Mouse (Mus musculus) lung, embryonic 14.5 days (tissue): ENCODE measurements around the gene Trmt1. TPM values are rescaled to one million over a fixed set of nuclear protein-coding genes. Genes with fewer than 3 reads are reported as not detected.

Source experiments
- ATAC-seq: fragments of 200-750 bp; cut with Nextera tagmentation; 2 replicates; pipeline ENCODE4 v1.8.0; 2017; ENCODE audit warnings: mild to moderate bottlenecking, moderate TSS enrichment, moderate library complexity; ENCODE audit not compliant: insufficient read depth
- DNase-seq: peaks from one replicate; pipeline ENCODE4 v3.0.0-alpha.2; 2015
- H3K27ac ChIP-seq: fragments of 300-500 bp; sonication (generic); 2 replicates; pipeline ENCODE4 v1.5.1; 2014; ENCODE audit warnings: low read depth, mild to moderate bottlenecking, moderate library complexity
- H3K27me3 ChIP-seq: fragments of 300-500 bp; sonication (generic); 2 replicates; pipeline ENCODE4 v1.6.1; 2014; ENCODE audit warnings: low read length, control low read depth; ENCODE audit not compliant: insufficient read depth
- H3K36me3 ChIP-seq: fragments of 300-500 bp; sonication (generic); 2 replicates; pipeline ENCODE4 v1.6.1; 2014; ENCODE audit warnings: control low read depth; ENCODE audit not compliant: insufficient read depth
- H3K4me1 ChIP-seq: fragments of 300-500 bp; sonication (generic); 2 replicates; pipeline ENCODE4 v1.6.1; 2014; ENCODE audit warnings: antibody characterized with exemption, control low read depth; ENCODE audit not compliant: insufficient read depth
- H3K4me2 ChIP-seq: fragments of 300-500 bp; sonication (generic); 2 replicates; pipeline ENCODE4 v1.6.1; 2014; ENCODE audit warnings: mild to moderate bottlenecking
- H3K4me3 ChIP-seq: fragments of 300-500 bp; sonication (generic); 2 replicates; pipeline ENCODE4 v1.5.1; 2014; ENCODE audit warnings: low read depth, low read length
- H3K9ac ChIP-seq: fragments of 300-500 bp; sonication (generic); 2 replicates; pipeline ENCODE4 v1.6.1; 2014
- H3K9me3 ChIP-seq: fragments of 300-500 bp; sonication (generic); 2 replicates; pipeline ENCODE4 v1.6.1; 2016; ENCODE audit warnings: low read depth, low read length, control low read depth
- CTCF ChIP-seq: IDR thresholded peaks from 2 replicates; pipeline ENCODE4 v1.5.1; 2016; ENCODE audit warnings: antibody characterized with exemption, low read depth
- whole genome bisulfite sequencing: fragments of 180-500 bp; shearing (Covaris S2); extraction: QIAGEN DNeasy Blood & Tissue Kit; methylation state at CpG from one replicate; pipeline ENCODE4 v1.1.7; 2014; 5-methylcytosine and 5-hydroxymethylcytosine counted together
- polyA plus RNA-seq: library from polyadenylated mRNA; unstranded; fragments of >200 nt; fragmentation: Nextera tagmentation; extraction: Ambion mirVana; gene quantifications from 2 replicates; pipeline ENCODE4 v1.2.1, GENCODE M21; 2014

Trmt1 gene
- polyA plus RNA-seq, 1 experiment from 2014 or later, result 68.6 TPM

DNA sequence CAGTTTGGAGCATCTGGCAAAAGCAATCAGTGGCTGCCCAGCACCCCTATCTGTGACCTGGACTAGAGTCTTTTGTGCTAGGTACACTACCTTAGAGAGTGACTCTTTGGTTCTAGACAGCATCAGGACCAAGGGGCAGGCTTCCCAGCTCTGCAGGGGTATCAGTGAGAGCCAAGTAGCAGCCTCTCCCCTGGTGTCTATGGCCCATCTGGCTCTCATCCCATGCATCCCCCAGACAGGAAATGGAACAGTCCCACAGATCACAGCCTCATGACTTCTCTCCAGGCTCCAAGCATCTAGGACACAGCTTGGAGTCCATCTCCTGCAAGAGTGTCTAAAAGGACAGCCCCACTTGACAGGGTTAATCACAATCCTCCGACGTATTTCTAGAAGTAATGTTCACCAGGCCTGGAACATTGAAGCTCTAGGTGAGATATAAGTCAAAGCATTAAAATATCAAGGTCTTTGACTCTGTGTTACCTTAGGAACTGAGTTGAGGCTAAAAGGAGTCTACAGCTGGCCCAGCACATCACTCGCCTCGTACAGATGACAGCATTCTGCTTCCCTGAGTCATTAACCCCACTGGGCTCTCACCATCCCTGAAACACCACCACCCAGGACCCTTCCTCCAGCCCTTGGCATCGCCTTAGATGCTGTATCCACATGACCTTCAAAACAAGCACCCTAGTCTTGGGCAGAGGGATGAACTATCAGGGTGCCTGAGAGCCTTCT, 33.0 kb downstream of the Trmt1 start:
- TF ChIP-seq CTCF, result no peak
- Histone ChIP-seq H3K9ac (no peak overlapping the region), H3K27me3 (0 out of 2 replicates have a peak, but pooled peaks cover 6% of the 10 kb centered on the region), H3K4me3 (no peak overlapping the region), H3K4me1 (peaks cover 28% of the 10 kb centered on the region), H3K27ac (no peak overlapping the region), H3K36me3 (peaks cover 78% of the 10 kb centered on the region), H3K9me3 (no peaks in the 10 kb centered on the region), H3K4me2 (no peak overlapping the region)
- WGBS, result 67% methylated on average over 5 of the region's 5 CpGs
- ATAC-seq (no peak), DNase-seq (peak; percentile 37)

DNA sequence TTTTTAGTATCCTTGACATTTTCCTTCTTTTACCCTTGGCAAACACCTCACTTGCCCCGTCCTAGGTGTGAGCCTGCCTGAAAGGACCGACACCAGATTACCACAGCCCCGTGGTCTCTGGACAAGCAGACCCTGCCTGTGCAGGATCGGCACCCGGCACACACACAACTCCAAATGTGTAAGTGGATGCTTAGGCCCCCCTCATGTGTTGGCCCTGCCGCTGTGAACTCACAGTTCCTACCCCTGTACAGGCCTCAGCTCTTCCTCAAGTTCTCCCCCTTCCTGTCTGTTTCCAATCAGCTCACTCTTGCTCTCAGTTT, 36.4 kb downstream of the Trmt1 start:
- WGBS, result 44% methylated on average over 6 of the region's 6 CpGs
- peak overlapping the region; percentile 97 for H3K27ac ChIP-seq
- peak overlapping the region; percentile 17; the same call in 1 of the 2 replicates for H3K4me3 ChIP-seq
- ATAC-seq (no peak), DNase-seq (no peak)
- peaks cover 37% of the 10 kb centered on the region for H3K4me1 ChIP-seq
- H3K36me3 ChIP-seq, result peaks cover 89% of the 10 kb centered on the region
- no peak for TF ChIP-seq CTCF
- H3K9me3 ChIP-seq, result no peaks in the 10 kb centered on the region
- H3K9ac ChIP-seq, result peak overlapping the region; percentile 49
- no peaks in the 10 kb centered on the region for H3K27me3 ChIP-seq
- peak overlapping the region; percentile 56 for H3K4me2 ChIP-seq

DNA sequence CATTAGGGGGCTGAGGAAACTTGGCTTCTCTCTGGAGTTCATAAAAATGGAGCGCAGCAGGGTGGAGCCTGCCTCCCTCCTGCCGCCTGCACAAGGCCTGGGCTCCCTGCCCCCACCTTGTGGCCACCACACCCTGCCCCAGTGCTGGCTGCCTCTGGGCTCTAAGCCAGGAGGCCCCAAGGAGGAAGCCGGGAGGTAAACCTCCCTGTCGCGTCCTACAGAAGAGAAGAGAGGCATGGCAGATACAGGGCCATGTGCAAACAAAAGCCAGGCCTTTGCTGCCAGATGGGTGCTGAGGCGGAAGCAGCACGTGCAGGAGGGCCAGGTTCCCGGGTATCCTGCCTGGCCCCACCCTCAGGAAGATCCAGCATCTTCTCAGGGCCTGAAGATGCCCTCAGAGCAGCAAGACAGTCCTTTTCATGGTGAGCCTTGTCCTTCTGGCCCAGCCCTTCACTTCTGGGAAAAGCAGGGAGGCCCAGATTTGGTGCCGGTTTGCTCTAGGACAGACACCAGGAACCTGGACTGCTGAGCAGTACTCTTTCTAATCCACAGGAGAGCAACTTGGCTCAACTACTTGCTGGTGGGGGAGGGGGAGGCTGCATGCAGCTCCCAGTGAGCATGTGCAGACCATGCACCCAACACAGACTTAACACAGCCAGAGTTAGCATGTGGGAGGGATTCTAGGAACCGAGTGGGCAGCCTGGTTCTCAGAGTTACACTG, 36.9 kb downstream of the Trmt1 start, which contains the start of gene G430095P16Rik:
Gene G430095P16Rik, plus strand, starts transcription at position 158 of the 721 bp plus-strand sequence.
- Histone ChIP-seq H3K9me3 (no peaks in the 10 kb centered on the region), H3K27ac (peak within 1 kb of the TSS; percentile 97), H3K27me3 (no peaks in the 10 kb centered on the region), H3K9ac (peak within 1 kb of the TSS; percentile 49), H3K36me3 (peaks cover 87% of the 10 kb centered on the region), H3K4me2 (peak within 1 kb of the TSS; percentile 56), H3K4me3 (peak within 1 kb of the TSS; percentile 17), H3K4me1 (peaks cover 37% of the 10 kb centered on the region)
- peak; percentile 93 for DNase-seq
- TF ChIP-seq CTCF, result peak; percentile 67
- peak; percentile 87 for ATAC-seq
- WGBS, result 4% methylated on average over 10 of the region's 10 CpGs

DNA sequence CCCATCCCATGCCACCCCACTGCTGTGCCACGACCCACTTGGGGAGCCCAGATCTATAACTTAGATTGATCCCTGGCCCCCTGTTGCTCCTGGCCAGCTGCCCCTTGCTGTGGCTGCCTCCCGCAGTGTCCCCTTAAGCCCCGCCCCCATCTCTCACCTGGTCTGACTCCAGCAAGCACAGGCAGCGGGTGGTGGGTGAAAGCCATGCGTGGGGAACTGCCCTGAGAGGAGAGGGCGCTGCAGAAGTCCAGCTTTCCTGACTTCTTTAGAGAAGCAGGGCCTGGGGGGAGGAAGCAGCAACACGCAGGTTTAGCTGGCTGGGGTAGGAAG, 37.4 kb downstream of the Trmt1 start:
- TF ChIP-seq CTCF, result no peak
- Histone ChIP-seq H3K4me3 (peak overlapping the region; percentile 17; the same call in 1 of the 2 replicates), H3K9ac (peak overlapping the region; percentile 49), H3K9me3 (no peaks in the 10 kb centered on the region), H3K27me3 (no peaks in the 10 kb centered on the region), H3K4me2 (peak overlapping the region; percentile 56), H3K27ac (peak overlapping the region; percentile 97), H3K36me3 (peaks cover 84% of the 10 kb centered on the region), H3K4me1 (peaks cover 40% of the 10 kb centered on the region)
- ATAC-seq, result no peak
- DNase-seq, result peak; percentile 49
- 16% methylated on average over 7 of the region's 7 CpGs for WGBS

DNA sequence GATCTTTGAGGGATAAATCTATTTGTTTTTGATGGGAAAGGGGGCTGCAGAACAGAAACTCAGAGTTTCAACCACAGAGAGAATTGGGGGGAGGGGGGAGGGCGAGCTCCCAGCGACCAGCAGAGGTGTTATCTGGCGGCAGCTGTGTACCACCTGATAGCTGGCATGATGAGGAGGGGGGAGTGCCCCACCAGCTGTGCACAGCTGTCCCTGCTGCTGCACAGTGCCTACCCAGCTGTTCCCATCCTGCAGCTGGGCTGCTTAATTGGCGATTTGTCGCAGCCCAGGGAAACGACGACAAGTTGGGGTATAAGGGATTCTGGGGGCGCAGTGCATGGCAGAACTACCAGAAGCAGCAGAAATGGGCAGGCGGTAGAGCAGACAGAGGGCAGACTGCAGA, 38.6 kb downstream of the Trmt1 start:
- Histone ChIP-seq H3K4me3 (no peak overlapping the region), H3K9me3 (no peaks in the 10 kb centered on the region), H3K4me1 (peaks cover 43% of the 10 kb centered on the region), H3K9ac (peak overlapping the region; percentile 24; the same call in 1 of the 2 replicates), H3K36me3 (peaks cover 75% of the 10 kb centered on the region), H3K27ac (peak overlapping the region; percentile 97; the same call in 1 of the 2 replicates), H3K4me2 (peak overlapping the region; percentile 56), H3K27me3 (no peaks in the 10 kb centered on the region)
- 41% methylated on average over 9 of the region's 9 CpGs for WGBS
- DNase-seq (no peak), ATAC-seq (no peak)
- no peak for TF ChIP-seq CTCF

DNA sequence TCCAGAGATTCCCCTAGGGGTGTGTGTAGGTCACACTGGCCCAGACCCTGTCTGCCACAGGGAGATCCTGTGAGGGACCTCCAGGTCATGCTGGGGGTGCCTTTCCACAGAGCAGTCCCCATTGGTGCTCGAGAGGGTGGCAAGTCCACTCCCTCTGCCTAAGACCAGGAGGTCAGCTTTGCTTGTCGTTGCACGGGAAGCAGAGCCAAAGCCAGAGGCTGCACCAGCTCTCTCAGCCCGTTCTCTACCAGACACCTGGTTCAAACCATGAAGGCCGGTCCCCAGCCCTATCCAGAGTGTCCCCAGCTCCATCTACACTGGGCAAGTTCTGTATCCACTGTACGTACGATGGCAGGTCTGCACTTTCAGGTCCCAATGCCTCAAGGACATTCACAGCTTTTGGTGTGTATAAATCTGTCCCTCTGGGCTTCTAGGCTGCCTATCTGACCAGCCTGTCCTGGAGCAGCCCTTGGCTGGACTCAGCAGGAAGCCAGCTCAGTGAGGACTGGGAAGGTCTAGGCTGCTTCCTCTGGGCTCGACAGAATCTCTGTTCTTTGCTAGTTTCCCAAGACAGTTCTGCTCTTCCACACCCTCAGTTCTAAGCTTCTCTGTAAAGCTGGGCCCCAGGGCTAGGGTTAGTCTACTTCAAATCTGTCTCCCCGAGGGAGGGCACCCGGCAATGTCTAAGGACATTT, 39.3 kb downstream of the Trmt1 start:
- no peaks in the 10 kb centered on the region for H3K9me3 ChIP-seq
- ATAC-seq (no peak), DNase-seq (no peak)
- peak overlapping the region; percentile 56; the same call in 1 of the 2 replicates for H3K4me2 ChIP-seq
- H3K9ac ChIP-seq, result peak overlapping the region; percentile 9; the same call in 1 of the 2 replicates
- peaks cover 48% of the 10 kb centered on the region for H3K4me1 ChIP-seq
- H3K27ac ChIP-seq, result peak overlapping the region; percentile 68
- 53% methylated on average over 10 of the region's 10 CpGs for WGBS
- peaks cover 67% of the 10 kb centered on the region for H3K36me3 ChIP-seq
- TF ChIP-seq CTCF, result no peak
- H3K4me3 ChIP-seq, result no peak overlapping the region
- H3K27me3 ChIP-seq, result no peaks in the 10 kb centered on the region

DNA sequence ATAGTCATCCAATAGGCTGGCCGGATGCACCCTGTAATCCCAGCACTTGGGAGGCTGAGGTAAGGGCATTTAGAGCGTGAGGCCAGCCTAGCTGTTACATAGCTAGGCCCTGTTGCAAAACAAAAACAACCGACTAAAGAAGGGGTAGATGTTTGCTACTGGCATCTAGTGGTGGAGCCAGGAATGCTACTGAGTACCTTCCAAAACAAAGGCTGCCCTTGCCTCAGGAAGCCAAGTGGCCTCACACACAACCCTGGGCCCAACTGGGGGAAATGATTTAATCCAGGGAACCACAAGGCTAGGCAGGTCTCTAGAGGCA, 39.8 kb downstream of the Trmt1 start:
- no peak overlapping the region for H3K4me2 ChIP-seq
- H3K4me3 ChIP-seq, result no peak overlapping the region
- H3K9me3 ChIP-seq, result no peaks in the 10 kb centered on the region
- H3K27ac ChIP-seq, result peak overlapping the region; percentile 68
- DNase-seq, result peak; percentile 69
- TF ChIP-seq CTCF, result peak; percentile 60
- H3K36me3 ChIP-seq, result peaks cover 62% of the 10 kb centered on the region
- no peaks in the 10 kb centered on the region for H3K27me3 ChIP-seq
- 32% methylated on average over 3 of the region's 3 CpGs for WGBS
- peak overlapping the region; percentile 9; the same call in 1 of the 2 replicates for H3K9ac ChIP-seq
- H3K4me1 ChIP-seq, result peaks cover 51% of the 10 kb centered on the region
- no peak for ATAC-seq
